Mouse (Mus musculus) thymus, postnatal 25 days (tissue): ENCODE measurements around the gene Arl9.
"Not testable (repeated sequence)": the region's sequence is repeated elsewhere in the genome, so short reads cannot be mapped to it uniquely, and the experiment has no call there.

Source experiments
- DNase-seq: peaks from one replicate; pipeline ENCODE4 v3.0.0; 2022

Arl9 gene

DNA sequence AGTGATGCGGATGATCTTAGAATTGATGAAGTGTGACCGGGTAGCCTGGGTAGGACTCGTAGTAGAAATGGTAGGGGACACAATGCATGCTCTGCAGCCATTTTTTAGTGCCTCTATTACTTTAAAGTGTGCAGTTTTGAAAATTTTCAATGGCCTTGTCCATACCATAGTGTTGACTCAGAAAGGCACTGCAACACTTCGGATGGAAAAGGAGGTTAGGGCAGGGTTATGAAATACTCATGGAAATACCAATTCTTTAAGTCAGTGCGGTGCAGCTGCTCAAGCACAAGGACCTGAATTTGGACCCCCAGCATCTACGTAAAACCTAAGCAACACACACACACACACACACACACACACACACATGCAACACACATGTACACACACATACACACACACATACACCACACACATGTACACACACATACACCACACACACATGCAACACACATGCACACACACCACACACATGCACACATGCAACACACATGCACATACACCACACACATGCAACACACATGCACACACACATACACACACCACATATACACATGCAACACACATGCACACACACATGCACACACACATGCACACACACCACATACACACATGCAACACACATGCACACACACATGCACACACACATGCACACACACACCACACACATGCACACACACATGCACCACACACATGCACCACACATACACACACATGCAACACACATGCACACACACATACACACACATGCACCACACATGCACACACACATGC, at the start of gene Arl9:
Gene Arl9, plus strand, starts transcription at position 5 of the 771 bp plus-strand sequence.
- DNase-seq, result no peak

DNA sequence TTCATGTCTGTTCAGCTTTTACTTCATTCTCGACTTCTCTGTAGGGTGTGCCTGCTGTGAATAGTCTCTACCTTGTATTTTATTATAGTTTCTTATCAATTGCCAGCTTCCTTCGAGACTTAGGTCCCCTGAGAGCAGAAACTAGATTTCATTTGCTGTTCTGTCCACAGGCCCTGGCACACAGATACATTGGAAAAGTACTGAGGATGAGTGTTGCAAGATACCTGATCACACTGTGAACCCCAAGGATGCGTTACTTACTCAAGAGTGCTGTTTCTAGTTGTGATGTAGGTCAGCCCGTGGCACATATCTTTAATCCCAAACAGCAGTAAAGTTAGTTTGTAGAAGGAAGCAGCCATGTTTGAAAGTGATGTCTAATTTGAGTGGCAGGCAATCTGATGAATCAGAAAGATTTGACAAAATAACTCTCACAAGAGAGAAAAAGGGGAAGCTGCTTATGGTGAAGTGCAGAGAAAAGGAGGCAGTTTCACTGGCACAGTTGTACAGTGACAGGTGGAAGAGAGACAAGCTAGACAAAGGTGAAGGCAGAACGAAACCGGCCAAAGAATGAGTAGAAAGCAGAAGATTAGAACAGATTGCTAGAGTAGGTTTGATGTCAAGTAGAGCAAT, 49.5 kb upstream of the Arl9 start:
- no peak for DNase-seq

DNA sequence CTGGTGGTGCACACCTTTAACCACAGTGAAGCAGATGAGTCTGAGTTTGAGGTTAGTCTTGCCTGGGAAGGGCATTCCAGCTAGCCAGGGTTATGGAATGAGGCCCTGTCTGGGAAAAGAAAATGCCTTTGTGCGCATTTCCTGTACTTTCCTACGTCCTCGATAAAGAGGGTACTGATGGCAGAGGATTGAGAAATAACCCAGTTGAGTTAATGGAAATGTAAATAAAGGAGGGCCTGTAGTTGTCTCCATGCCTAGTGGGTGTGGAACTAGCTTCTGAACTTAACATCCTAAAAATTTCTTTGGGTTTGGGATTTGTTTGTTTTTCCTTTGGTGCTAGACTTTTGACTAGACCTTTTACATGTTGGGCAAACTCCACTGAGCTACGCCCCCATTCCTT, 48.4 kb upstream of the Arl9 start:
- no peak for DNase-seq

DNA sequence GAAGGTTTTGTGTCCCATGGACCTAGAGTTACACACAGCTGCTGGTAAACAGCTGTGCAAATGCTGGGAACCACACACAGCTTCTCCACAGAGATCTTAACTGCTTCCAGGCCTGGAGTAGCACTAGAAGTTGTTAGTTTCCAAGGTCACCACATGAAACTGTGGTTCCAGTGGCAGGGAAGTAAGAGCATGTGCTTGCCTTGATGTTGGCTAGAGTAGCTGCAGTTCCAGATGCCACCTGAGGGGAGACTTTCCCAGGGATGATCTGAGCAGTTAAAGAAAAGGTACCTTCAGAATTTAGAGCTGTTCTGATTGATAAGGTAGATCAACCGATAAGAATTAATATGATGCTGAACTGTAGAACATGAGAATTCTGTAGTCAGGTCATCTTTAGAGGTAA, 45.9 kb upstream of the Arl9 start:
- no peak for DNase-seq

DNA sequence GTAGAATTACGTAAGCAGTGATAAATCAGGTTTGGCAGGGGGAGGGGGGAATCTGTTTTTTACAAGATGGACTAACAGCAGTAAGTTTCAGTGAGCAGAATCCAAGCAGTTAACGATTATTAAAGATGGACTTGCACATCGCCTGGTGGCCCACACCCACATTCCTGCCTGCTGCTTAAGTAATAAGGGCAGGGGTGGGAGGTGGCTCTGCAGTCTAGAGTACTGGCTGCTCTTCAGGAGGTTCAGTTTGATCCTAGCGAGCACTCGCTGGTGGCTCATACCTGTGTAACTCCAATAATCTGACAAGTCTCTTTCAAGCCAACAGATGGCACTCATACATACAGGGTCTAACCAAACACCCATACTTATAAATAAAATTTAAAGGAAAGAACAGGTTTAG, 44.3 kb upstream of the Arl9 start:
- no peak for DNase-seq

DNA sequence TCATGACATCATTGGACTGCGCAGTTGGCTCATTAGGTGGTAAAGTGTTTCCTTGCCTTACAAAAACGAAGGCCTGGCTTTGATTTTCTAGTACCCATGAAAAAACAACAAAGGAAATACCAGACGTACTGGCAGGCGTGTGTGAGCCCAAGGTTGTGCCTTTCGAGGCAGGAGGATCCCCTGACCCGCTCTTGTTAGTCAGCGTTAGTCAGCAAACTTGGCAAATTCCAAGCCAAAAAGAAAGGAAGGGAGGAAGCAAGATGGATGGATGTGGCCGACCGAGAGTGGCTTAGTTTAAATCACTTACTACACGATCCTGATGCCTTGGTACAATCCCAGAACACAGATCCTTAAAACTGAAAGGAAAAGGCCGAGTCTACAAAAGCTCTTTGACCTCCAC, 41.3 kb upstream of the Arl9 start:
- no peak for DNase-seq

DNA sequence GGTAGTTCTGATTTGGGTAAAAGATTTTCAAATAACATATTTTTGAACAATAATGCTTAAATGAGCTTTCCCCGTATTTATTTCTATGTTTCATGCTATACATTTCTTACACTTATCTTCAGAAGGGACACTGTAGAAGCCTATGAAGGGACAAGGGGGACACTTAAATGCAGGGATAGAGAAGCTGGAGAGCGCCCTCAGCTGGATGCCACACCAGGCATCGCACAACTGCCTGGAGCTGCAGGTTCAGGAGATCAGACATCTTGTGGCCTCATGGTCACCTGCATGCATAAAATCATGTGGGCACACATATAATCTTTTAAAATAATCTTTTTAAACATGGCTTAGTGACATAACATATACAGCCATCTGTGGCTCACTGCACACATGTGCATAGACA, 39.2 kb upstream of the Arl9 start:
- DNase-seq, result no peak

DNA sequence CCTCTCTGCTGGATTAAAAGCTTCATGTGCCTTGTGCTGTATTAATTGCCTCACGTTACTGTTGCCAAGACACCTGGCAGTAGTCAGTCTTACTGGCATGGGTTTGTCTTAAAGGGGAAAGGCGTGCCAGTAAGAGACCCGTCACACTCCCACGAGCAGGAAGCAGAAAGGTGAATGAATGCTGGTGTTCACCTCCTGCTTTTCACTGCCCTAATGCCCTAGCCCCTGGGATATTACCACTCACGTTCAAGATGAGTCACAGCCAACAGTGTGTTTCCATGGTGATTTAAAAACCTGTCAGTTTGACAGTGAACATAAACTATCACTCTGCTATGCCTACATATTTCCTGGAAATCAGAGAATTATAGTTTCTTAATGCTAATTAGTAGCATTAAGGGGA, 34.6 kb upstream of the Arl9 start:
- no peak for DNase-seq

DNA sequence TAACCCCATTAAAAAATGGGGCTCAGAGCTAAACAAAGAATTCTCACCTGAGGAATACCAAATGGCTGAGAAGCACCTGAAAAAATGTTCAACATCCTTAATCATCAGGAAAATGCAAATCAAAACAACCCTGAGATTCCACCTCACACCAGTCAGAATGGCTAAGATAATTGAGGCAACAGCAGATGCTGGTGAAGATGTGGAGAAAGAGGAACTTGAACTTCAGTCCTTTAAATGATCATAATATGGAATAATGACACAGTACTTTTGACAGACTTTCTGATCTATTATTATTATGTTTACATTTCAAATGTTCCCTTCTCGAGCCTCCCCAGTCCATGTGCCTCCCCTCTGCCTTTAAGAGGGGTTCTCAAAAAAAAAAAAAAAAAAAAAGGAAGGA, 32.7 kb upstream of the Arl9 start:
- DNase-seq, result not testable (repeated sequence)

DNA sequence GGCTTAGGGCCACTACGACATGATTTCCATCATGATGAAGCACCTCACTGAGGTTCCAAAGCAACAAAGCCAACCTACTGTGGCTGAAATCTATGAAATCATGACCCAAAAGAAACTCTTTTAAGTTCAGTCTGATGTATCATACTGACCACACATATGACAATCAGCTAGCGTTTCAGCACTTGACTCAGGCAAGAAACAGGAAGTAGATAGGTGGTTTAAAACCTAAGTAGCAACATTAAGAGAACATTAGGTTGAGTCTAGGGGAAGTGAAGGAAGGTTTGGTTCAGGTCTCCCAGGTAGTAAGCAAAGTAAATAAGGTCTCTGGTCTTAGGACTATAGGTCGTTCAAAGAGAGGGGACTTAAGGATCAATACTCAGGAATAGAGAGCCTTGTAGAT, 30.4 kb upstream of the Arl9 start:
- no peak for DNase-seq

DNA sequence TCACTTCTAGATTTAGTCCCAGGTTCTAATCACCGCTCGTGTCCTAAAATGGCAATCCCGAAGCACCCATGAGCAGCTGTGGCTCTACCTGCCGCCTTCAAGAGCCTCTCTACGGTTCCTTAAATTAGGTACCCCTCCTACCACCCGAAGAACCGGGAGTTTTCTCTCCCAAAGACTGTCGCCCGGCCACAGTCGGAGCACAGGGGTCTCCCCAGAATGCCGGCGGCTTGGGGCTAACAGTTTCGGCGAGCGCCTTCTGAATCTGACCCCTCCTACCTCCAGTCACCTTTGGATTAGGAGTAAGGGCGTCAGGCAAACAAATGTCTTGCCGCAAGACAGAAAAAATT, 29.7 kb upstream of the Arl9 start:
- DNase-seq, result no peak

DNA sequence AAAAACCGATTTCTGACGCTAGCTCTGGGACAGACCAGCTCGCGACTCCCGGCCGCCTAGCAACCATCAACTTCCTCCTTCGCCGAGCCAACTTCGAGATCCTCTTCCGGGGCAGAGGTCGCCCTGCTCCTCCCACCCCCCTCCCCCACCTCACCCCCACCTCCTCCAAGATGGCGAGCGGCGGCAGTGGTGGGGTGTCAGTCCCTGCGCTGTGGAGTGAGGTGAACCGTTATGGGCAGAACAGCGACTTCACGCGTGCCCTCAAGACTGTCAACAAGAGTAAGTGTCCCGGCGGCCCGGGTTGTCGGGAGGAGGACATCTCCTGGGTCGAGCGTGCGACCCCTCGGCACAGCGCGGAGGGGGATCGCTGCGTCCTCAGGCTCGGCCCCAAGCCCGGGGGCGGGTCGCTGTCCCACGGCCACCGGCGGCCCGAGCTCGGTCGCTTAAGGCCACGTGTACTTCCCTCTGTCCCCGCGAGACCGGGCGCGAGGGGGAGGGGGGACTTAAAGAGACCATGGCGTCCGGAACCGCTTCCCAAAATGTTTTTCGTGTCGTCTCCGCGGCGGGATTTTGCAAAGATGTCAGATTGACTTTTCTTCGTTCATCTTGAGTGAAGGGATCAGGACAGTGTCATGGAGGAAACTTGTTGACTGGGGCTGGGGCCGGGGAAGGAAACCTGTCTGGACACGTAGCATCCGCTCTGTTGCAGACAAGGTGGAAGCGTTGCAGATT, 29.1 kb upstream of the Arl9 start, which contains the start of gene Srp72:
Gene Srp72, plus strand, starts transcription at position 130 of the 732 bp plus-strand sequence.
- peak; percentile 82 for DNase-seq

DNA sequence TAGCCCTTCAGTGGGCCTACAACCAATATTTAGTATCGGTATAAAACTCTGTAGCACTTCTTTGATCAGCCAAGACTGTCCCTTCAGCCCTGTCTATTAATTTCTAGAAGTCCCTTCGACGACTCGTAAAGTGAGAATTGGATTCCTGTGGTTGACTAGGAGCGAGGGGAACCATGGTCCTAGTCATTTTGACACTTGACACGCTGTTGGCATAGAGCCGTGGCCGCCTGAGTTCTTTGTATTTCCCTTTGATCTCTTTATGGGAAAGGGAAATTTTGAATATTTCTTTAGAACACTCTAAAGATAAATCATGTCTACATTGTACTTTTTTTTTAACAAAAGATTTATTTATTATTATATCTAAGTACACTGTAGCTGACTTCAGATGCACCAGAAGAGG, 28.1 kb upstream of the Arl9 start:
- no peak for DNase-seq

DNA sequence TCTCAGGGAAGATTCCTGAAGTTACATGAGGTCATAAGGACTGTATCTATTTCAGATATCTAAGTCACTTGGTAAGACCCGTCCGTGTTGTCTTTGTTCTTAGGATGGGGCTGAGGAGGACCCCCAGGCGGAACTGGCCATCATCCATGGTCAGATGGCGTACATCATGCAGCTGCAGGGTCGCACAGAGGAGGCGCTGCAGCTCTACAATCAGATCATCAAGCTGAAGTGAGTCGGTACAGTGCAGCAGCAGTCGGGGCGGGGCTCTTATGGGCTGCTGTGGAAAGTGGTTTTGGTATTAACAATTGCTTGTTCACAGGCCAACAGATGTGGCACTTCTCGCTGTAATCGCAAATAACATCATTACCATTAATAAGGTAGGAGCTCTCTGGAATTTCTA, 19.8 kb upstream of the Arl9 start:
- no peak for DNase-seq

DNA sequence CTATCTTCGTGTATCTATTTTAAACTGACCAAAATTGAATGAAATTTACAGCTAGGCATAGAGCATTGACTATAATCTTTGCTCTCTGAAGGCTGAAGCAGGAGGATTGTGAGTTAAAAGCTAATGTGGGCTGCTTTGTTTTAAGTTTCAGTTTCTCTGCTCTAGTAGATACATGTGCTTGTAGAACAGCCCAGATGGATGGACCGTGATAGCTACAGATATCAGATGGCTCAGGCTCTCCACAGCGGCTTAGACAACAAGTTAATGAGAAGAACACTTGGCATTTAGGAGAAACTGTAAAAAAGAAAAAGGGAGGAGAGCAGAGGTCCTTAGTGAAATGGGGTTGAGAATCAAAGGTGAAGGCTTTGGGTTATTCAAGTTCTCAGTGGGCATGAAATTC, 13.1 kb upstream of the Arl9 start:
- DNase-seq, result no peak

DNA sequence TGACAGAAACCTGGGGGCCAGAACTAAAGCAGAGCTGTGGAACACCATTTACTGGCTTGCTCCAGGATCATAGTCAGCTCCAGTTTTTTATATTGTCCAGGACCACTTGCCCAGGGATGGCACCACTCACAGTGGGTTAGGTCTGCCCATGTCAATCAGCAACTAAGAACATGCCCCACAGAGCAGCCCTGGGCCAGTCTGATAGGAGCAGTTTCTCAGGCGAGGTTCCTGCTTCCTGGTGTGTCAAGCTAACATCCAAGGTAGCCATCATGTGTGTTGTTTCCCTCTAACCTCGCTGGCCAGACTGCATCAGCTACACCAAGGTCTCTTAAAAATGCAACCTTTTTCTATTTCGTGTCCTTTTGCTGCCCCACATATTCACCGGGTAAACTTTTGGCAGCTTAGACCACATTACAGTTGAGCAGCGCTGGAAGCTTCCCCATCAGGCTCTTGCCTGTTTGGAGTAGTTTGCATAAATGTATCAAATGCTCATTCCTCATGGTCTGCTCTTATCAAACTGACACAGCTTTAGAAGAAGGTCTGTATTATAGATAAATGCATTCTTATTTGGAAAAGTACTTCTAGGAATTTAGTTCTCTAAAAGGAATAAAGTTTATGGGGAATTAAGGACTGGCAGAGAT, 10.6 kb upstream of the Arl9 start:
- no peak for DNase-seq

DNA sequence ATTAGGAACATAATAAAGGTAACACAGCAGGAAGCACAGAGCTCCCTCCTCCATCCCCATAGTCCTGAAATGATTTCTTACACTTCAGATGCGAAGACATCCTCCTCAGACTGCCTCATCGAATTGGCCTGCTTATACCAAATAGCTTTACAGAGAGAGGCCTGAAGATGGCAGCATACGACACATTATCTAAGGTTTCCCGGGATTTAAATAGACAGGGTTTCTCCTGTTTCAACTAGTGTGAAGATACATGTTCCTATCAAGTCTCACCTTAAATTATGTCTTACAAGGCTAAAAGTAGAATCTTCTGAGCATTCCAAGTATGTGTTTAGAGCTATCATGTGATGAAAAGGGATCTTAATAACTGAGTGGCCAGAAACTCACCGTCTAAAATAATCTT, 5.4 kb upstream of the Arl9 start:
- no peak for DNase-seq

DNA sequence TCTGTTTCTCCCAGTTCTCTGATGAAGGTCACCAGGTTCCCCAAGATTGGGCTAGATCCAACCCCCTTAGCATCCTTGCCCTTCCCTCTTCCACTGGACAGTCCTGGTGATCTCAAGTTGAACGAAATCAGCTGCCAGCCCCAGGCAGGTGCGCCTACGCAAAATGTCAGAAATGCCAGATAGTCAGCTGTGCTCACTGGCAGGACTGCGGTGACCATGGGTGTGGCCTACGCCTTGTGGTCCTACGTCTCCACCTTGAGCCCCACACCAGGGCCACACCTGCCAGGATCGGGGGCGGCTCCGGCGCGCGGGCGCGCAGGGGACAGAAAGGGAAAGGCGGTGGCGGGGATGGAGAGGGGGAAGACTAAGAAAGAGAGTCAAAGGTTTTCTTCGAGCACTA, 2.7 kb upstream of the Arl9 start:
- no peak for DNase-seq

DNA sequence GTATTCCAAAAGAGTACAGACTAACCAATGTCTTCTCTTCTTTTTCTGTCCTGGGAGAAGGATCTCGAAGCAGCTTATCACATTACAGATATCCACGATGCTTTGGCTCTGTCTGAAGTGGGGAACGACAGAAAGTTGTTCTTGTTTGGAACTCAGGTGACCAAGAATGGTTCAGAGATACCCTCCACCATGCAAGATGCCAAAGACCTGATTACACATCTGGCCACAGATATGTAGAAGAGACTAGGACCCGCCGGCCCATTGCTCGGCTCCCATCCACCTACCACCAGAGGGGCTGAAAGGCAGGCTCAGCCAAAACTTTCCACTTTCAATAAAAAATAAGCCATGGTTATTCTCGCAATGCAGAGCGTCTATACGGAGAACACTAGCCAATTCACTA, 6.5 kb downstream of the Arl9 start:
- no peak for DNase-seq

DNA sequence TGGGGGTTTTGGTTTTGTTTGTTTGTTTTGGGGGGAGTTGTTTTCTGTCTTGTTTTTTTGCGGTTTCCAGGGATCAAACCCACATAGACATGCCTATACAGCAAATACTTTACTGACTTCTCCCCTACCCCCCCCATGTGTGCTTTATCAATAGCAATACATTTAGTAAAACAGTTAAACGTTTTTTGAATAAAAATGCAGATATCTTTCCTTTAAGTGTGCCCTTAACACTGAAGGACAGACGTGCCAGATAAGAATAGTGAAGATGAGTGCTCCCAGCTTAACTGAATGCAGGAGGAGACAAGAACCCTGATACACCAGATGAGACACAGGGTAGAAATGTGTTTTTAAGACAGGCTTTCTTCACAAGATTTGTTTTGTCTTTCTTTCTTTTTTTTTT, 7.2 kb downstream of the Arl9 start:
- DNase-seq, result no peak

DNA sequence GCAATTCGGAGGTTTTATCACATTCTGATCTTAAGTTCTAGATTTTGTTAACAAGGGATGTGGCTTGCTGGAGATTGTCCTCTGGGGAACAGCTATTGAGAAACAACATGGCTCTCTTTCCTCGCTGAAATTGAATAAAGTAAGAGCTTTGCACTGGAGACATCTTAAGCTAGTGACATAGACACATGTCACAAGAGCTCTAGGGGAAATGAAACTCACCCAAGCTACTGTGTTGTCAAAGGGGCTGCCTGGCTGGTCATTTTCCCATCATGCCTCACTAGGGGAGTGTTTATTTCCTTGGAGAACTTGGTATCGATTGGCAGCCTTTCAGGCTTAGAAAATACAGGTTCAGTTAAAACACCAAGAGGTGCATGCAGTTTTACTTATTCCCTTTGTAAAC, 9.3 kb downstream of the Arl9 start:
- DNase-seq, result no peak

DNA sequence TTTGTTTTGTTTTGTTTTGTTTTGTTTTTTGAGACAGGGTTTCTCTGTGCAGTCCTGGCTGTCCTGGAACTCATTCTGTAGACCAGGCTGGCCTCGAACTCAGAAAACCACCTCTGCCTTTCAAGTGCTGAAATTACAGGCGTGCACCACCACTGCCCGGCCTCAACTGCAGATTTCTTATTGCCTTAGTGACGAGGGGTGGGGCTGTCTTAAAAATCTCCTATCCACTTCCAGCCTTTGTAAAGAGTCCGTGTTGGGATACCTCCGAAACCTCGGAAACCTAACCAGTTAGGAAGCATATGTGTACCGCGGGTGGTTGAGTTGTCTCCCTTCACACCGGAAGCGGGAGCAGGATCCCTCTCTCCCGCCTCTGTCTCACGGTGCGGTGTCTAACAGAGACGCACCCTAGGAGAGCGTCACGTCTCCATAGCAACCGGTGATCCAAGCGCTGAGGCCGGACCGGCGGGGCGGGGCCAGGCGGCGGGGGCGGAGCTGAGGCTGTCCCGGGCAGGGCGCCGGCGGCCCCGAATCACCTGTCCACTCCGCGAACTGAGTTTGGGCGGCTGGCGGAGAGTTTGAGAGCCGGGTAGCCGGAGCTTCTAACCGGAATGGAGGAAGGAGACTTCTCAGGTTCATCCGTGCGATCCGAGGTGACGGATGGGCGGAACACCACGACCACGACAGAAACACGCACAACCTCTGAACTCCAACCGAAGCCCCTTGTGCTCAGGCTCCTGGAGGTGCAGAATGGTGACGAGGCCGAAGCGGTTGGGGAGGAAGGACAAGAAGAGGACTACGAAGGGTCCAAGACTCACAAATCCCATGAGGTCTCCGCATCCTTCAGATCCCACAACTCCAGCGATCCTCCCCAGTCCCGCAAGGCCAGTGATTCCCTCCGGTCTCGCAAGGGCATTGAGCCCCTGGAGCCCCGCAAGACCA, 12.0 kb downstream of the Arl9 start, which contains the start of gene Thegl:
Gene Thegl, plus strand, starts transcription at position 480 of the 939 bp plus-strand sequence.
- peak; percentile 55 for DNase-seq
